Mouse (Mus musculus) adrenal gland, postnatal 0 days (tissue): ENCODE results near the gene Ctu2. TPM values are rescaled to one million over a fixed set of nuclear protein-coding genes. Genes with fewer than 3 reads are reported as not detected.

Experiments
- microRNA-seq: library from miRNA; unstranded; fragments of <30 nt; microRNA quantifications from one replicate; pipeline ENCODE4, GENCODE M21; 2016; ENCODE audit warnings: borderline replicate concordance; ENCODE audit not compliant: insufficient number of aligned reads
- polyA plus RNA-seq: library from polyadenylated mRNA; unstranded; fragments of >200 nt; fragmentation: Nextera tagmentation; extraction: Ambion mirVana; gene quantifications from 2 replicates; pipeline ENCODE4 v1.2.1, GENCODE M21; 2015

Ctu2 gene
- polyA plus RNA-seq = 34.9 and 38.0 TPM in 2 replicates

DNA sequence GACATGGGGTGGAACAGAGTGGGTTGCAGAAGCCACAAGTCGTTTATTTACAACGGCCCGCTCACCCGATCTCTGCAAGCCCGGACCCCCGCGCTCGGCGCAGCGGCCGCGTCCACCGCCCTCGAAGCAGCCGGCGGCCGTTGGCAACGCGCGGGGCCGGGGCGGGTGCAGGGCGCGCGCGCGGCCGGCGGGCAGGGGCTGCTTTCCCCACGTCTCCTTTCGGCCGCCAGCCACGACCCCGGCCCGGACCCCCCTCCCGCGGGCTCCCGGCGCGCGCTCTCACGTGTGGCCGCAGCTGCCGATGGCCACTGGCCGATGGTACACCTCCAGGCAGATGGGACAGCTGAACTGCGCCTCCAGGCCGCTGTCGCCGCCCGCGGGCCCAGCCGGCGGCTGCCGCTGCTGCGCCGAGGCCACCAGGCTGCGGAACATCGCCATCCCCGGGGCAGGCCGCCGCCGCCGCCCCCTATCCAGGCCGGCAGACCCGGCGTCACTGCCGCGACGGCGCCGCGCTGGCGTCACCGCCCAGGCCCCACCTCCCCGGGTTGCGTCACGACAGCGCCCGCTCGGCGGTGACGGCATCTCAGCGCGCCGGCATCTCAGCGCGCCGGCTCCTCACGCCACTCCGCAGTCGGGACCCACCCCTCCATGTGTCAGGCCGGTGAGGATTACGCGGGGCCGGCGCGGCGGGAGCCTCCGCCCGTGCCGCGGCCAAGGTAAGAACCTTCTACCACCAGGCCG lies at the start of gene Ctu2, which contains the start of gene Rnf166:
Gene Ctu2 (plus strand): TSS at position 564 of the 741 bp plus-strand sequence.
Gene Rnf166 (minus strand): TSS at position 485 of the 741 bp plus-strand sequence.

DNA sequence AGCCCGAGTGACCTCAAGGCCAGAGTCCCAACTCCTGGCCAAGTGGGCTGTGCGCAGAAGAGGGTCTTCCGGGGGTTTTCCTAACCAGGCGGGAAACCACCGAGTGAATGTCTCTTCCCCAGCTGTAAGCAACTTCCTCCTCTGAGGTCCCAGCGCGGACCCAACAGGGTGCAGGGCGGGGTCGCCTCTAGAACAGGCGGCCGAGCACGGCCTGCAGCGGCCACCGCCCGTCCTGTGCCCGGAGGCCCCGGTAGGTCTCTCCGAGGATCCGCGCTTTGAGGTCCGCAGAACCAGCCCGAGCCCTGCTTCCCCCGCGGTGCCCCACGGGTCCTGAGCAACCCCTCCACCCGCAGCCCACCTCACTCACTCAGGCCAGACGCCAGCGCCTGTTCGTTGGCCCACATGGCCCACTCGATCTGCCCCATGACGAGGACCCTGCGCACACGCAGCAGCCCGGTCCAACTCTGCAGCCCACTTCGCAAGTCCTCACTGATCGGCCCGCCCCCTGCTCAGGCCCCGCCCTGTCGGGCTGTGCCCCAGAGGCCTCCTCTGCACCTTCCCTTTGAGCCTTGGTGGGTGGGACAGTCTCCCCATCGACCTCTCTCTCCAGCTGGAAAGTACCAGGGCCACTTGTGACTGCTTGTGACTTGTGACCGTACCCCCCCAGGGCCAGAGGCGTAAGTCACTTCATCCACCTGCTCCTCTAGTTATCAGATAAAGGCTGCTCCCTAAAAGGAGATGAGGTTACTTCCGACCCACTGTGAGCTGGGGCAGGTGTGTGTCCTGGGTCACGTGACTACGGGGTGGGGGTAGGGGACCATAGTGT lies 43.3 kb upstream of the Ctu2 start, which contains the start of gene Cyba:
Gene Cyba (minus strand): TSS at position 488 of the 826 bp plus-strand sequence.

DNA sequence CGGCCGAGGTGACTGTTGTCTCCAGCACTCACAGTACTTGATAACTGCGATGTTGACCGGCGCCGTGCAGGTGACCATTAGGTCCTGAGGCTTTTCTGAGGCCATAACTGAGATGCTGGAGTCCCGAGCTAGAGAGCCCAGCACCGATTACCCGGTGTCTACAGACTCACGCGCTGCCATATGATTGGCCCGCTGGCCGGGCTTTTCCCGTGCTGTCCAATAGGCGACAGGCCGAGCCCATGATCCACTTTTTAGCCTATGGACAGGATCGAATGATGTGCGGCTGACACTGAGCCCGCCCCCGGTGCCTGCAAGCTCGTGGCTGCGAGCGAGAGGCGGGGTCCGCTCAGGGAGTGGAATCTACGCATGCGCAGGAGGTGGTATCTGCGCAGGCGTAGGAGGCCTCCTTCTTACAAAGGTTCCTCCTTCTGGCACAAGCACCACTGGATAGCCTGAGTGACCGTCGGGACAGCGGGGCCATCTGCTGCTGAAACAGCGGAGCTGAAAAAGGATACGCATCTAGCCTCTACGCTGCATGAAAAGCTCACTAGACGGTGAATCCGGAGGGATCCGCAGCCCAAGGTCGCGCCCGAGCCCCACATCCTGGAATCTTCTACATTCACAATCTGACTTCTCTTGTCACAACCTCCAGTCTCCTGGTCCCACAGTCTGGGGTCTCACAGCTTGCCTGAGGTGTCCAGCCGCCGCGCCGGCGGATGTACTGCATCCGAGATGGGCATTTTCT lies 32.5 kb upstream of the Ctu2 start, which contains the start of gene Mvd:
Gene Mvd (minus strand): TSS at position 161 of the 745 bp plus-strand sequence.

DNA sequence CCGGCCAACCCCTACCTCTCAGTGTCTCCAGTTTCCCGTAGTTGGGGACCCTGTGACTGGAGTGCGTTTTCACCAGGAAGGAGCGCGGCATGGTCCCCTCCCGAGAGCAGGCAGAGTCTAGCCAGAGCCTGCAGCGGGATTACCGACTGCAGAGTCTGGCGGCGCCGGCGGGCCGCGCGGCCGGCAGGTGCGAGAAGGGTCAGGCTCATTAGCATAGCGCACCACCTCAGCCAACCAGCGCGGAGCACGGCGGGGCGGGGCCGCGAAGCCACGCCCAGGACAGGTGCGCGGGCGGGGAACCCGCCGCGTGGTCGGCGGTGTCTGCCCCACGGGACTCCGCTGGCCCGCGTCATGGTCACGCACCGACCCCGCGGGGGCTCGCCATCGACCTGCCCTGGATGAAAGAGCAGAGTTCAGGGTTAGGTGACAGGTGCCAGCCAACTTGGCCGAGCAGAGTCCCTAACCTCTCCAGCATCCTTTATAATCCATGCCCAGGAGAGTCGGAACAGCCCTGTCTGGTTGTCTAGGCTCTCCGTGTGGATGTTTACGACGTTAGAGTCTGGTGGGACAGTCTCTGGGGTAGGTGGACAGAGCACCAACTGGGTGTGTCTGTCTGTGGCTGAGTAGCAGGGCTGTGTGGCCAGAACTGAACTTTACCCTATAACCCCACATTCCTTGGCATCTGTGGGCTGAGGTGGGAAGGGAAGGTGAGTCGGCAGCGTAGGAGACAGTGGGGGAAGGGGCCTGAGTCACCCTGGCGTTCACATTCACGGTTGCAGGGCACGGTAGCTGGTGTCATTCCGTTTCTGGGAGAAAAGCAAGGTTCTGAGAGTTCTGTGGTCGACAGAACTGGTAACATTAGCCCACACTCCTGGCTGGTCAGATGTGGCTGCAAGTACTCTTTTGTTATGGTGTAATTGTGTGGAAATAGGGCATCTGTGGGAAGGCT lies 15.1 kb upstream of the Ctu2 start, which contains the start of gene Snai3:
Gene Snai3 (minus strand): TSS at position 210 of the 949 bp plus-strand sequence.

Small RNA genes lying within 50 kb of the gene (microRNA-seq; reads per million reads assigned to microRNA genes)
- not detected for gene Gm24366

Other genes with a start within 250 kb of the Ctu2 start
- gene Zfpm1, start 194.0 kb upstream of the Ctu2 start, polyA plus RNA-seq = 2.3 and 2.8 TPM in 2 replicates
- gene Trhr2, start 115.4 kb upstream of the Ctu2 start, polyA plus RNA-seq = not detected in 2 replicates
- gene Zc3h18, start 99.5 kb upstream of the Ctu2 start, polyA plus RNA-seq = 17.6 and 22.7 TPM in 2 replicates
- not detected in 2 replicates for gene Il17c, start 54.1 kb upstream of the Ctu2 start, polyA plus RNA-seq
- 188 and 275 TPM in 2 replicates for gene Cyba, start 43.2 kb upstream of the Ctu2 start, polyA plus RNA-seq
- 10.1 and 16.3 TPM in 2 replicates for gene Mvd, start 32.7 kb upstream of the Ctu2 start, polyA plus RNA-seq
- gene Snai3, start 15.4 kb upstream of the Ctu2 start, polyA plus RNA-seq = 0.25 TPM in 1 of 2 replicates, not detected in the other
- gene Rnf166, start 79 bp upstream of the Ctu2 start, polyA plus RNA-seq = 41.4 and 63.3 TPM in 2 replicates
- 7.1 and 9.4 TPM in 2 replicates for gene Piezo1, start 75.2 kb downstream of the Ctu2 start, polyA plus RNA-seq
- 13.8 and 15.6 TPM in 2 replicates for gene Cdt1, start 91.9 kb downstream of the Ctu2 start, polyA plus RNA-seq
- 274 and 460 TPM in 2 replicates for gene Aprt, start 100.8 kb downstream of the Ctu2 start, polyA plus RNA-seq
- 11.5 and 11.6 TPM in 2 replicates for gene Galns, start 135.3 kb downstream of the Ctu2 start, polyA plus RNA-seq
- 86.4 and 92.9 TPM in 2 replicates for gene Trappc2l, start 135.5 kb downstream of the Ctu2 start, polyA plus RNA-seq
- gene Pabpn1l, start 146.6 kb downstream of the Ctu2 start, polyA plus RNA-seq = not detected in 2 replicates
- 2.4 and 3.4 TPM in 2 replicates for gene Cbfa2t3, start 223.0 kb downstream of the Ctu2 start, polyA plus RNA-seq